Mouse (Mus musculus) 3134 (cell line): ENCODE data around the gene Srp14.

Experiments
- DNase-seq: peaks from one replicate; pipeline ENCODE4 v3.0.0-alpha.2; 2011; ENCODE audit warnings: low spot score; ENCODE audit not compliant: insufficient read length; ENCODE audit errors: extremely low read depth

Srp14 gene

GRCm38 (mm10) chr2:118490241-118491091 is 11.0 kb upstream of the Srp14 start:
- DNase-seq: peak; percentile 76

- no peak for DNase-seq
Measured at GRCm38 (mm10) chr2:118487806-118488205, 8.3 kb upstream of the Srp14 start.

DNA sequence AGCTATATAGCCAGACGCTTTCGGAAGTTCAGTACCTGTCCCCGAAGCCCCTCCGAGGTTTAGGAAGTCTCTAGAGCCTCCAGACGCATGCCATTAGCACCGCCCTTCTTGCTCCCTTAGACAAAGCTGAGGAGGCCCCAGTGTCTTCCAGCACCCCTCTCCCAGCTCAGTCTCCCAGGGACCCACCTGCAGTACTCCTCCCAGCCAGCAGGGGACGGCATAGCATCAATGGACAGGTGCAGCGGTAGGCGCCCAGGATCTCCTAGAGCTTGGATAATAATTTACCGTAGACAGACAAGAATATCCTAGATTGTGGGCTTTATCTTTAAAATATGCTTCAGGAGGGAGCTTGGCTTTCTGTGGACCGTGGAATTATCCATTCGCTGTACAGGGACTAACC is 7.4 kb upstream of the Srp14 start:
- peak; percentile 65 for DNase-seq

GRCm38 (mm10) chr2:118485415-118485814 is 5.9 kb upstream of the Srp14 start:
- no peak for DNase-seq

DNA sequence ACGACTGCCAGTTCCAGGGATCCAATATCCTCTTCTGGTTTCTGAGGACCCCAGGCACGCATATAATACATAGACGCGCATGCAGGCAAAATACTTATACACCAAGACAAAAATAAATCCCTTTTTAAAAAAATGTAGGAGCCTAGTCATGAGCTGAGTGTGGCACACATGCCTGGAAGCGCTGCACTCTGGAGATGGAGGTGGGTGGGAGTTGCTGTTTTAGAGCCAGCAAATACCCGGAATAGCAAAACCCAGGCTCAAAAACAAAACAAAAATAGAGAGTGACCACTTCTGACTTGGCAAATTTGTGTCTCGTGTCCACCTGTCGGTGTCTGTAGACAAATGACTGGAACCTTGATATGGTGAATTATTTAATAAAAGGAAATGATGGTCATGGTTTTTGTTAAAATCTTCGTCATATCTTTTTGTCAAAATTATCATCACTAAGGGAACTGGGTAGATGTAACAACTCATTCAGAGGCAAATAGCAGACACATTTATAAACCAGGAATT is 4.9 kb upstream of the Srp14 start:
- no peak for DNase-seq

GRCm38 (mm10) chr2:118483032-118483431 is 3.5 kb upstream of the Srp14 start:
- no peak for DNase-seq

DNA sequence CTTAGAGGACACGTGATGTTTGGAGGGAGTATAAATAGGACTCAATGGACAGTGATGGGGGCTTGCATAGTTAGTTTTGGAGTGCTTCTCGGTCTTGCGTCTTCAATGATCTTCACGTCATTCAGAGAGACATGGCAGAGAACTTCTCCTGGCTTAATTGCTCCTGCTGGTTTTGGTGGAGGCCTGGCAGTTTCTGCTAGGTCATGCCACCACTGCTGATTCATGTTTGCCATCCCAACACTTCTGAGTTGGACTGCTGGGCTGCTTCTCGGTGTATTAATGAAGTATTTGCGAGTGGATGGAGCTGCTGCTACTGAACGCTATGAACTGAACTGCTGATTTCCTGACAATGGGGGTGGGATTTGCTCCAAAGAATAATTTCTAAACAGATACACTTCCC is 1.4 kb upstream of the Srp14 start:
- DNase-seq: no peak

DNA sequence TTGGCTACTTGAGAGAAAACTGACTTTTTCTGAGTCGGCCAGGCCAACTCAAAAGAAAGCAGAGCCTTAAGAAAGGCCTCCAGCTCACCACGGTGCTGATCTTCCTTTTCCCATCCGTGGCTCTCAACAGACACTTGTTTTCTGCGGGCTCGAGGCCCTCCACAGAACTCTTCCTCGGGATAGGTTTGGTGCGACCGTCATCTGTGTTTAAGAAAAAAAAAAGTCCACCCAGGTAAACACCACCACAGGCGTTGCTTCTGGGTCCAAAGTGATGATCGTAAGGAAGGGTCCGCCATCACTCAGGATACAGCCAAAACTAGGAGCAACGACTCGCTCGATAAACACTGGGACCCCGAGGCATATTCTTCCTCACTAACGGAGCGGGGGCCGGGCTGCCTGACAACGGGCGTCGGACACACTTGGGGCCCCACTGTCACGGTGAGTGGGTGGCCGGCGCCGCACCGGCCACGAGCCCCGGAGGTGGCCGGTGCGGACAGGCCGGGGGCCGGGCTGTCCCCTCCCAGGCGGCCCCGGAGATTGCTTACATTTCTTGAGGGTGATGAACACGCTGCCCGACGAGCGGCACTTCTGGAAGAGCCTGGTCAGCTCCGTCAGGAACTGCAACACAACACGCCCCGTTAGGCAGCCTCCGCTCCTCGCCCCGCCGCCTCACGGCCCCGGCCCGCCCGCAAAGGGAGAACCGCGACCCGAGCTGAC is 520 bp downstream of the Srp14 start:
- DNase-seq: no peak

DNA sequence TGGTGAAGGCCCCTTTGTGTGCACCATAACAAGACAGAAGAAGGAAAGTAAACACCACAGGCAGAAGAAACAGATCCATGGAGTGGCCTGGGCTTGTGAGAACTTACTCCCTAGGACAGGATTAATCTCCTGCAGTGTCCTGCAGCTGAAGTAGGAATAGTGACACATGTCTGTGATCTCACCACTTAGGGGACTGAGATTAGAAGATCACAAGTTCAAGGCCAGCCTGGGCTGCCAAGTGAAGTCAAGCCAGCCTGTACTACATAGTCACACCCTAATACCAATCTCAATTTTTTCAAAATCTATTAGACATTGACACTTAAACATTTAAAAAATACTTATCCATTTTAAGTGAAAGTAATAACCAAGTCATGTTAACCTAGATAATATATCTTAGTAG is 11.2 kb downstream of the Srp14 start:
- DNase-seq: no peak

DNA sequence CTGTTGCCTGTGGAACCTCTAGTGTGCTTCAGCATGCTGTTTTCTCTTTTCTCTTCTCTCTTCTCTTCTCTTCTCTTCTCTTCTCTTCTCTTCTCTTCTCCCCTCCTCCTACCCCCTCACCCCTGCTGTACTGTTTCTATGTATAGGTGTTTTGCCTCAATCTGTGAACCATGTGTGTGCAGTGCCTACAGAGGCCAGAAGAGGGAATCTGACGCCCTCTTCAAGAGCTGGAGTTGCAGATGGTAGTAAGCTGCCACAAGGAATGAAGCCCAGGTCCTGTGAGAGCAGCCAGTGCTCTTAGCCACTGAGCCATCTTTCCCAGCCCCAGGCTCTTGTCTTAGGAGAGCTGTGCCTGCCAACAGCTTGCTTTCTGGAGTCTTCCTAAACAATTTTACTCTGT is 12.9 kb downstream of the Srp14 start:
- DNase-seq: no peak

DNA sequence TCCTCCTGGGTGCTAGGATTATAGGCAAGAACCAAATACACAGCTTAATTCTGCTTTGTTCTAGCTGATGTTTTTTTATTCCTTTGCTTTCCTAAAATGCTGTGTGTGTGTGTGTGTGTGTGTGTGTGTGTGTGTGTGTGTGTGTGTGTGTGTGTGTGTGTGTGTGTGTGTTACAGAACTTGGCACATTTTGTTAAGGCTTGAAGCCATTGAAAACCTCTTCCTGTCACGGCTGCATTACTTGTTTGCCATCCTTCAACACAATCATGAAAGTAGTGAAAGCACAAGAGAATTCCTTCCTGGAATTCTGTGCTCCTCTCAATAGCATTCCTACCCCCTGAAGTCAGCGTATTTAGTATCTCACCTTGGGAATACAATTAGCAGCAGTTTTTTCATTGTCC is 13.6 kb downstream of the Srp14 start:
- no peak for DNase-seq

DNA sequence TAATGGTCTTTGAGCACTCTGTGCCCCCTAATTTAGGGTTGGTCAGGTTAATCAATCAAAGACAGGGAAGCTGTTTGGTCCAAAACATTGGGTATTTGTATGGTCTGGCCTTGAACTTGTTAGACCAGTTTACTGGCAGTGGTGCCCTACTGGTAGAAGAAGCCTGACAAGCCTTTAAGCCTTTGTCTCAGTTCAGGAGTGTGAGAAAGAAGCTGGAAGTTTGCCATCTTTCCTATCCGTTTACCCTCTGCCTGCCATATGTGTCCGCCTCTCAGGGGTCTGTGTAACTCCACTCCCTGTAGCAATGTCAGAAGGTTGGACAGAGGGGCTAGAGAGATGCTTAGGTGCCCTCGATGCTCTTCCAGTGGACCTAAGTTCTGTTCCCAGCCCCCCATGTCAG is 15.1 kb downstream of the Srp14 start:
- DNase-seq: no peak

DNA sequence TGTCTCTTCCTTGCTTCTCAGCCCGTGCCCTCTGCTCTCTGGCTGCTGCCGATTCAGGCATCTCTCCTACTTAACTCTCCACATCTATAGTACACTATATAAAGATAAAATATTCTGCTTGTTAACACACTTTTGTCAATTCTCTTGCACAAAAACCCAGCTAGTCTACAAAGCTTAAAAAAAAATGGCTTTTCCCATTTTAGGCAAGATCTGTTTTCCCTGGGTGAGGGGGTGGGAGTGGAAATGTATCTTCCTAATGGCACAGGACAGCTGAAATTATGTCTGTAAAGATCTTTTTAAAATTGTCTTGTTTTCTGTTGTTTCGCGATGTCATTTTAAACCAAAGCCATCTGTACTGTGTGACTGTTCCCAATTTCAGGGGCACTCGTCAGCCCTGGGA is 16.0 kb downstream of the Srp14 start:
- DNase-seq: no peak

DNA sequence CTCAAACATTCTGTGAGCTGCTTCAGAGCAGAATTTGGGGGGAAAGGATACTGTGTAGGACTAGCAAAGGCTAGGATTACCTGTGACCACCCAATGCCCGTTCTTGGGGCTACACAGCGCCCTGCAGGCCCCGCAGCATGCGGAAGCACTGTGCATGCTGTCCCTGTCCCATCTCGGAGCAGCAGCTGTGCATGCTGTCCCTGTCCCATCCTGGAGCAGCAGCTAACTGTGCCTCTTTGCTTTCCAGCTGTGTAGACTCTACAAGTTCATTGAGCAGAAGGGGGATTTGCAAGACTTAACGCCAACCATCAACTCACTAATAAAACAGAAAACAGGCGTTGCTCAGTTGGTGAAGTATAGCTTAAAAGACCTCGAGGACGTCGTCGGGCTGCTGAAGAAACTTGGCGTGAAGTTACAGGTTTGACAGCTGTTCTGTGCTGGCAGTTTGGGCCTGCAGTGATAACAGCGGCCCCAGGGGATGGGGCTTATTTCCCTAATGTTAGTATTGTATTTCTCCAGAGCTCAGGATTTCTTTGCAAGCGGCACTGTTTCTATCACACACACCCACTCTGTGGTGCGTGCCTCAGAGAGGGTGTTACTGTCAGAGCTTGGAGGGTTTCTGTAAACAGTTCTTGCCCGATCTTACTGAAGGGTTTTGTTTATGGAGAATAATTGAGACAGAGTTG is 17.9 kb downstream of the Srp14 start:
- no peak for DNase-seq

DNA sequence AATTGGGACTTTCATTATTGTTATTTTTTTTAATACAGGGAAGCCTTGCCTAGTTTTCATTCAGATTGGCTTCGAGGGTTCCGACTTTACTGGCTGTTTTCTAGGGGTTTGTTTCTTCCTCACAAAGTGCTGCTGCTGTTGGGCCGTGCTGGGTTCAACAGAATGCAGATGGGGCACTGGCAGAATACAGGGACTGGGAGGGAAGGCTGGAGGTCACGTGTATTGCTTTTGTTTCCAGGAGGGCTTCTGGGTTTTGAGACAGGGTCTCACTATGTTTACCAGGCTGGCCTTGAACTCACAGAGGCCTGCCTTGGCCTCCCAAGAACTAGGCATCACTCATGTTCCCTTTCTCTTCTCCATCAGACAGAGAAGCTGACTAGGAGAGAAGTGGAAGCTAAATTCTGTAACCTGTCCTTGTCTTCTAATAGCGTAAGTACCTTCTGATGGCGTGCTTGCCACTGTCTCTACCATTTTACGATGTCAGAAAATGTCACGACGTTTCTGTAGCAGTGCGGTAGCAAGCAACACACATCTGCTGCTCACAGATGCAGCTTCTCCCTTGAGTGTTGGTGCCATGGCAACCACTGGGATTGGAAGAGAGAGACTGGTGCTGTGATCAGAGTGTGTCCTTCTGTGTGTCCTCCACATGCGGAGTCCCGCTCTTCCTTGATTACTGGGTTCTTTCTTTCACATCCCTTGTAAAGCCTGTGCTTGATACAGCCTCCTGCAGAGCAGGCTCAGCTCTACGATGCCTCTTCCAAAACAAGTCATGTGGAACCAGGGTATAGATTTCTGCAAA is 21.8 kb downstream of the Srp14 start:
- no peak for DNase-seq

DNA sequence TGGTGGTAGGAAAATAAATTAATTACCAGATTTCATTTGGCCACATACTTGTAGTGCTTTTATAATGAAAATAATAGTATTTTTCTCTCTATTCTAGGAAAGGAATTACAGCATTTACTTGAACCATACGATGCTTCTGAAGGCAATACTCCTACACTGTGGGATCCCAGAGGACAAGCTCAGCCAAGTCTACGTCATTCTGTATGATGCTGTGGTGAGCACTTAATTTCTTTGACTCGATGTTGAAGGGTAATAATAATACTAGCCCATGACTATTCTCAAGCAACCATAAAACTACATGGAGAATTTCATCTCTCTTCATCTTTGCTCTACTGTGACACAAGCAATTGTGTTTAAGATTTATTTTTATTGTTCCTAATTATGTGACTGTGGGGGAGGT is 22.5 kb downstream of the Srp14 start:
- DNase-seq: no peak

- DNase-seq: no peak
Measured at GRCm38 (mm10) chr2:118451056-118451455, 28.5 kb downstream of the Srp14 start.

DNA sequence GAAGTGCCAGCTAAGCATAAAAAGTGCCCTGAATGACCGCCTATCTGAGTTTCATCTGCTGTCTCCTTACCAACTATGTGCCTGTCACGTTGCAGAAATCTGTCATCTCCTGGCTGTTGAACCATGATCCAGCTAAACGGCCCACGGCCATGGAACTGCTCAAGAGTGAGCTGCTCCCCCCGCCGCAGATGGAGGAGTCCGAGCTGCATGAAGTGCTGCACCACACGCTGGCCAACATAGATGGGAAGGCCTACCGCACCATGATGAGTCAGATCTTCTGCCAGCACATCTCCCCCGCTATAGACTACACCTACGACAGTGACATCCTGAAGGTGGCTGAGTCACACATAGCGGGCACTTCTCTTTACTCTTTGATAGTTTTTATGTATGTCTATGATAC is 31.3 kb downstream of the Srp14 start:
- no peak for DNase-seq

DNA sequence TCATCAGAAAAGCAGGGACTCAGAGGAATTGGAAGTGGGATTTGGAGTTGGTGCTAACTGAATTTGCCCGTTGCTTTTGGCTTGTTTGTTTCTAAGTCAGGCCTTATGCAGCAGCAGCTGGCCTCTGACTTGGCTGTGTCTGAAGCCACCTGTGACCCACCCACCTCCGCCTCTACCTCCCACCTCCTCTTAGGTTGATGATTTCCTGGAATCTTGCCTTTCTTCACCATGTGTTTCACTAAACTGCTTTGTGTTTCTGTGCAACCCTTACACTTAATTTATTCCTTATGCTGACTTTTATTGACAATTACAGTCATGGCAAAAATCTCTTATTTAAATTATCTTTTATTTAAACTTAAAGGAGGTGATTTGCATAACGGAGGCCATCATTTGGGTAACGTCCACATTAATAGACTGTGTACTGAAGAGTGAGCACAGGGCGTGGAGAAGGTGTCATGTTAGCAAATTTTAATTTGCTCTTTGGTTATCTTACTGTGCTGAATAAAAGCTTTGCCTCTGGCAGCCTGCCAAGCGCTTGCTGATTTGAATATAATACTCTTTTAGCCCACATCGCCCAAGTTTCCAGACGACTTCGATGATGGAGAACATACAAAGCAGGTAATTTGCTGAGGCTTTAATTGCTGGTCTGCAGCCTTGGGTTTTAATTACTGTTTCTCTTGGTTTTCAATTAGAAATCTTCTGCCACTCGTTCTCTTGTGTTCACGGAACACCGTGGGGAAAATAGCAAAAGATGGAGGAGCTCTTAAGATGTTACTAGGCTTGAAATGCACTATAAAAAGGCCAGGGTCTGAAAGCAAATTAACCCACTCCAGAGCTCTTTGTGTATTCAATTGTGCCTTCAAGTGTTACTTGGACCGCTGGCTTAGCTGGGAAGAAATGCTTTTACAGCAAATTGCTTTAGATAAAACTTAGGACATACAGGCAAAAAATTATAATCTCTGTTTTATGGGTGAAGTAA is 33.5 kb downstream of the Srp14 start:
- DNase-seq: no peak
